Mouse (Mus musculus) spleen, postnatal 14 days (tissue): ENCODE measurements around the gene Gm867.
A peak's percentile ranks its signal among the peaks of the same experiment; 100 is the strongest.

ENCODE experiments used
- DNase-seq, 2 experiments: peaks; one replicate each; pipeline ENCODE4 v3.0.0; 2021 to 2022; ENCODE audit warnings: low spot score in 2 of 2

Gm867 gene

DNA sequence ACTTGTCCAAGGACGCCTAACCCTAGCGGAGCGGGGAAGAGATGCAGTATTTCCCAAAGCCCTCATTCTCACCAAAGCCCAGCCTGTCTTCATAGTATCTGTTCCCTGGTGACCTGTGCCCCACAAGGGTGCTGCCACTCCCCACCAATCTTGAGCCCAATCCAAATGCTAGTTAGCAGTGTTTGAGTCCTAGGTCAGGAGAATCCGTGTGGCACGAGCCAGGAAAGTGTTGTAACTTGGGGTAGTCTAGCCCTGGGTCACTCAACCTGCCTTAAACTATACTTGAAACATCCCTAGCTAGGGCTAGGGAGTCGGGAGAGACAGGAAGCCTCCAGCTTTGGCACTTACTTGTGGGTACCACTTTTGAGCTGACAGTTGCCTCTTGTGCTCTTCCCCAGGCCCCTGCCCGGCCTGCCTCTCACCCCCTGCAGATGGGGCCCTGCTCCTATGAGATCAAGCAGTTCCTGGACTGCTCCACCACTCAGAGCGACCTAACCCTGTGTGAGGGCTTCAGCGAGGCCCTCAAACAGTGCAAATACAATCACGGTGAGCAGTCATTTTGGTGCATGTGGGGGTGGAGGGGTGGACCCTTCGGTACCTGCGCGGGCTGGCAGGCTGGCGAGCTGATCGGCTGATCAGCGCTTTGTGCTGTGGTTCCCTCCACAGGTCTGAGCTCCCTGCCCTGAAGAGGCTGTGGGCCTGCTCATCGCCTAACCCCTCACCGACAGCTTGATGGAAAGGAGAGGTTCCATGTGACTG, 3.4 kb downstream of the Gm867 start:
- peak in 1 of 2 experiments; percentile 17 for DNase-seq

DNA sequence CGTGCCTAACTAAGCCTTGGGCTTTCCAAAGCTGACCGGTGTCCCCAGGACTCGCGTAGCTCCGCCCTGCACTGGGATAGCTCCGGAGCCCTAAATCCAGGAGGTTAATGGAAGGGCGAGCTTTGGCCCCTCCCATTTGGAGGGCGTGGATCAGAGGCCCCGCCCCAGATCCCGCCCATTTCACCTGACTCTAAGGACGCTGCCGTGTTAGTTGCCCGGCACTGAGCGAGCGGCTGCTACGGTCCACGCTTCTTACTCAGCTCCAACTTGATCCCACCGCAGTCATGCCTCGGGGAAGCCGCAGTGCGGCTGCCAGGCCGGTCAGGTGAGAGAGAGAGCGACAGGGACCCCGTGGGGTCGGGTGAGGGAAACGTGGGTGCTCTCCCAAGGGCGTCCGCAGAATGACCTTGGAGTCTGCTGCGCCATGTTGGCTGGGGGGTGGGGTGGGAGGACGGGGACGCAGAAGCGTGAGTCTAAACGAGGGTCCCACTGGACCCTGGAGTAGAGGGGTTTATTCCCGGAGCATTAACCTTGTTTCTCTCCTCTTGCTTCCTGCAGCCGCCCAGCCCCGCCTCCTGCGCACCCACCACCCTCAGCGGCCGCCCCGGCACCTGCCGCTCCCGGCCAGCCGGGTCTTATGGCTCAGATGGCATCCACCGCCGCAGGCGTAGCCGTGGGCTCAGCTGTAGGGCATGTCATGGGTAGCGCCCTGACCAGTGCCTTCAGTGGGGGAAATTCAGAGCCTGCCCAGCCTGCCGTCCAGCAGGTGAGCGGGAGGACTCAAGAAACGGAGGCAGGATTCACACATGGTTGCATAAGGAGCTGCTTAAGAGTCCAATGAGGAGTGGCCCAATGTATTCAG, 4.6 kb downstream of the Gm867 start, which contains the start of gene Mmp11:
TSS of gene Mmp11 (minus strand) at position 817 of the 862 bp plus-strand sequence.
- peak; percentile 53 to 54 for DNase-seq

DNA sequence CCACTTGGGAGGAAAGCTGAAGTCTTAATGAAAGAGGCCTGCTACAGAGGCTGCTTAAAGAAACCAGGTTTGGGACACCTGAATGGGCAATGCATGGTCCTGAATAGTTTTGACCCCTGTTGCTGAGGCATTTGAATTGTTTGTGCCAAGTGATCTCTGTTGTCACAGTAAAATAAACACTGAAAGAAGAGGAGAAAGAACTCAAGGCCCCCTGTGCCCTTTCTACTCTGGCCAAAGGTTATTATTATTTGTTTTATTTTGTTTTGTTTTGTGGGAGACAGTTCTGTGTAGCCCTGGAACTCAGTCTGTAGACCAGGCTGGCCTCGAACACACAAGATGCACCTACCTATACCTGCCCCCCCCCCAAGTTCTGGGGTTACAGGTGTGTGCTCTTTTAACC, 5.5 kb downstream of the Gm867 start:
- no peak for DNase-seq

DNA sequence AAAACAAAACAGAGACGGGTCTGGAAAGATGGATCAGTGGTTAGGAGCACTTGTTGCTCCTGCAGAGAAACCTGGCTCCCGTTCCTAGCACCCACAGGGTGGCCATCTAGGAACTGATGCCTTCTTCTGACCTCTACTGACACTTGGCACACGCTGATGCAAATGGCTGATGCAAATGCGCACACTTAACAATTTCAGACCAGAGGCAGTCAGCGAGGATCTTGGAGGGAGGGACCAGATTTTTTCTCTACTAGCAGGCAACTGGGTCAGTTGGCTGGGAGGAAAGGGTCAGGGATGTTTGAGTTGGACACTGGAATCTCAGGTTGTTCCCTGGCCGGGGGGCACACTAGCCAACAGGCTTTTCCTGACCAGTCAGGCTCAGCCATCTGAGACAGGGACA, 7.6 kb downstream of the Gm867 start, which contains the start of gene Chchd10:
TSS of gene Chchd10 (plus strand) at position 240 of the 400 bp plus-strand sequence.
- no peak for DNase-seq

DNA sequence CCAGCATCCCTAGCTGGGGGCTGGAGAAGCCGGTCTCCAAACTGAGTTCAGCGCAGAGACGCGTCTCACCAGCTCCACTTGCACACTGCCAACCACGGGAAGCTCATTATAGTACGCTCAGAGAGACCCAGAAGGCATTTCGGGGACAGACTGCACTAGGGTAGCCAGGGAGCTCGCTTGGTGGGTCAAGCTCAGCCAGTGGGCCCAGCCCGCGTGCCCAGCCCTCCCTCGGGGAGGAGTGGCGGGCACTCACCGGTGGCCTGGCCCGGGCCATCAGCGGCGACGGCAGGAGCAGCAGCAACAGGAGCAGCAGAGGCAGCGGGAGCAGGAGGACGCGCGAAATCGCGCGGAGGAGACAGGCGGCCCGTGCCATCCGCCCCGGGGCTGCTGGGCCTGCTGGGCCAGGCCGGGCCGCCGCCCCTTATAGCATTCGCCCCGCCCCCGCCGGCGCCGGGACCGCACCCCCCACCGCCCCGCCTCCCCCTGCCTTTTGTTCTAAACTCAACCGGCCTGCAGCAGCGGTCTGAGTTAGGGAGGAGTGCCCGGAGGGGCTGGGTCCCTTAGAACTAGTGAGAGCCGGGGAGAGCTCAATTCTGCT, 8.3 kb downstream of the Gm867 start:
- DNase-seq = peak in 1 of 2 experiments; percentile 31

DNA sequence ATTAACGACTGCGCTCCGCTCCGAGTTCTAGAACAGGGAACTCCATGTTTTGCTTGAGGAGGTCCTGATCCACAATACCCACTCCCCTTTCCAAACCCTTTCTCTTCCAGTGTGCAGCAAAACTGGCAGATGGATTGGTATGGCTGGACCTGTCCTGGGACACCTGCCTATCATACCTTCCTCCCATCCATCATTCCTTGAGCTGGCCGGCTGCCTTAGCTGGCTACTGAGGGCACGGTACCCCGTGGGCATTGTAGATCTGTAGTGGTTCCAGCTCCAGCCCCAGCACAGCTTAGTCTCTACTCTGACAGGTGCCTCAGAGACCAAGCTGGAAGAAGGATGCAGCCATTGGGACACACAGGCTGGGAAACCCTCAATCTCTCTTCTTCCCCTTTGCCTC, 9.2 kb downstream of the Gm867 start:
- DNase-seq = no peak

DNA sequence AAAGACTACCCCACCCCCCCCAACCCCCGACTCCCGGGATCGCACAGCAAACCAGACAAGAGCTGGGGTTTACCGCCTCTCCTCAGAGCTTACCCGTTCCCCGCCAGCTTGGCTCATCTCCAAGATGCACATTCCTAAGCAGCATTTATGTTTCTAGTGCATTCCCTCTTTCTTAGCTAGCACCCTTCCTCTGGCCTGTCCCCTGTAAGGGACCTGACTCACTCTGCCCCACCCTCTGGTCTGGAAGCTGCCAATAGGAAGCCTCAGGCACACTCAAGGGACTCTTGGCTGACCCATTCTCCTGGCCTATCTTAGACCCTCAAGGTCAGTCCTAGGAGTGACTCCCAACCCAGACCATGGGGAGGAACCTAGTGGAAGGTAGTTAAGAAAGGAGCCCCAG, 10.2 kb downstream of the Gm867 start:
- DNase-seq = no peak

DNA sequence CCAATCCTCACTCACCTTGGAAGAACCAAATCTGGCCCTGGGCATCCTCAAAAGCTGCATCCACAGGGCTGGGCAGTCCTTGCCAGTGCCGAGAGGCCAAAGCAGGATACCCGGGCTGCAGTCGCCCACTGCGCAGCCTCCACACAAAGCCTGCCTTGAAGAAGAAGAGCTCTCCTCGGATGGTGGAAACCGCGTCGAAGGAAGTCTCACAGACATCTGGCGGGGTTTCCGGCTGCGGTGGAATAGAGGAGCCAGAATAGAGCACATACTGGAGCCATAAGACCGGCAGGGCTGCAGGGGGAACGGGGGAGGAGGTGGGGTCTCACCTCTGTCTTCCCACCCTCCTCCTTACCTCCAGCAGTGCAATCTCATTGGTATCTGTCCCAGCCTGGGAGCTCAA, 14.1 kb downstream of the Gm867 start:
- no peak for DNase-seq

DNA sequence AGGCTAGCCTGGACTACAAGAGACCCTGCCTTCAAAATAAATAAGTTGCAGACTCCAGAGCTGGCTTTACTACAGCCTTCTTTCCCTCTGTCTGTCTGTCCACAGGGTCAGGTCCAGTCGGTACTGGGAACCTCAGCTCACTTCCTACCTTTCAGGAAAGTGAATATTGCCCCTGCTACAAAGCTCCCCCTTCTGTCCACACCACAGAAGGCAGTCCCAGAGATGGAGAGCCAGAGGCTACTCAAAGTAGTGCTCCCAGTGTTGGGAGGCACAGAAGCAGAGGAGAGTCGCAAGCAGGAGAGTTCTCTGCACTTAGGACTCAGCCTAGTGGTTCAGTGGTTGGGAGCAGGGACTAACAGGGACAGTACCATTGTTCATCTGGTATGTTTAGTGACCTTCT, 16.1 kb downstream of the Gm867 start:
- DNase-seq = no peak

DNA sequence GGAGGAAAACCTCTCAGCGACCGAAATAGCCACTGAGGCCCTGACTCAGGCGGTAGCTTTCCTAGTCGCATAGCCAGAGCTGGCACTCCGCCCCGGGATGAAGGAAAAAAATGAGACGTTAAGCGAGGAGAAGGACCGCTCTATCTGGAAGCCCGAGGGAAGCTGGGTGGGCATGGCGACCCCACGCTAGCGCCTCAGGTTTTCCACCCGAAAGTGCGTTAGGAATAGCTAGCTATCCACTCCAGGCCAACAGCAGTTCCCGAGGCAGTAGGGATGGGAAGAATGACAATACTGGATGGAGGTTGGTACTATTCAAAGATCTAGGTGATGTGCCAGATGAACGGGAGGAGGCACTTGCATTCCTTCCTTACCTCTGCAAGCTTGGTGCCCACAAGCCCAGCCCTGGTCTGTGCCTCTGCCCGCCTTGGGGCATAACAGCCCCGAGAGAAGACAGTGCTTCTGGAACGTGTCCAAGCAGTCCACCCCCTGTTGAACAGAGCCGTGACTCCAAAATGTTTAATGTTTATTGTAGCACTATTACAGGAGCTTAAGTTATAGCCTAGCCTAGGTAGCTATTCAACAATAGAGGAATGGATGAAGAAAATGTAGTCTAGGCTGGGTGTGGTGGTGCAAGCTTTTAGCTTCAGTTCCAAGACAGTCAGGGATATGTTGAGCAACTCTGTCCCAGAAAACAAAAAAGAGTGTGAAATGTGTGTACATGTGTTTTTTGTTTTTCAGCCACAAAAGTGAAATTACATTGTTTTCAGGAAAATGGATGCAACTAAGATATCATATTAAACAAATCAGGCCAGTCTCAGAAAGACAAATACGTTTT, 18.5 kb downstream of the Gm867 start:
- no peak for DNase-seq

DNA sequence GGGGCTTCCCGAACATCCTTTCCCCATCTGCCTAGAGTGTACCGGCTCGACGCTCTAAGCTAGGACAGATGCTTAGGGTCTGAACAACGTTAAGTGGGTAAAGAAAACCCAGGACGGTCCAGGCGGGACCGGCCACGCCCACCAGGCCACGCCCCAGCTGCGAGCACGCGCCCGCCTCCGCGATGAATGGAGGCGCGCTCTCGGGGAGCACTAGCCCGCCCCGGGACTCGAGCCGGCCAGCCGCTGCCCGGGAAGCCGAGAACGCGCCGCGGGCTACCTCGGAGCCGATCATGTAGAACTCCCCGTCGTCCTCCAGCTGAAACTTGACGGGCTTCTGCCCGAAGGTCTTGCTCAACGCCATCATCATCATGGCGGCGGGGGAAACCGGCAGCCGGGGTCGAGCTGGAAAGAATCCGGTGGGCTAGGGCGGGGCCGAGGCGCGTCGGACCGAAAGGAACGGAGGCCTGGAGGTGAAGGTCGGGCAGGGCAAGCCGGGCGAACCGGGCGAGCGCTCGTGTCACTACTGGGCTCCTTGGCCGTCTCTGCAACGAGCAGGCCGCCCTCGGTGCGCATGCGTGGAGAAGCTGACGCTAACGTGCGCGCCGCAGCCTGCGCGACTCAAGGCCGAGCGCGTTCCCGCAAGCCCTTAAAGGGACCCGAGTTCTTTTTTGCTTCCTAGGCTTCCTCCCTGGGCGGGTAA, 19.3 kb downstream of the Gm867 start, which contains the start of gene Smarcb1:
TSS of gene Smarcb1 (minus strand) at position 592 of the 700 bp plus-strand sequence.
- DNase-seq = peak; percentile 88 to 94

DNA sequence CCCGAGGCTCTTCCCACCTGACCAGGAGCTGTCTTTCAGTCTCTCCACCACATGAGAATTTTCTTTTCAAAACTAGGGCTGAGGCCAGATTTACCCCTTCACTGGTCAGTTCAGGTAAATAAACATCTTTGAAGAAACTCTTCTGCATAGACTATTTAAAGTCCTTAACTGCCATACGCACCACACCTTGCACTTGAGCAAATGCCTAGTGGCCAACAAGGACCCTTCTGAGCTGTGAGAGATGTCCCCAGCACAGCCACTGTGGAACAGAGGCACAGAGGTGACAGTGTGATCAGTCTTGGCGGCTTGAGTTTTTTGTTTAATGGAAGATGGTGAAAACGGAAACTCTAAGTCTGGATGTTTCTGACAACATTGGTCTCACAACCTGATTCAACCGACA, 21.4 kb downstream of the Gm867 start:
- no peak for DNase-seq

DNA sequence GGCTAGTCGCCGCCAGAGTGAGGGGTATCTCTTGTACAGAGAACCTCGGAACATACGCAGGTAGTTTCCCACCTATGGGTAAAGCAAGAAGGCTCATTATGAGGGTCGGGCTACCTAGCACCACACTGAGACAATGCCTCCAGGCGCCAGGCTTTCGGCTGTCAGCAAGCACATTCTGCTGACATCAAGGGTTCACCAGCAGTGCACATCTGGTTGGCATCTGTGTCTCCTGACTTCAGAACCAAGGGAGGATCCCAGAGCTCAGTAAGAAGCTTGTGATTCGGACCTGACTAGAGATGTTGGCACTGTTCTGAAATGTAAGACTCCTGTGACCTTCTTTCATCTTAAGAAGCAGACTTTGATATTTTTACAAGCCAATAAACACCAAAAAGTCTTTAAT, 23.6 kb downstream of the Gm867 start:
- DNase-seq = no peak

DNA sequence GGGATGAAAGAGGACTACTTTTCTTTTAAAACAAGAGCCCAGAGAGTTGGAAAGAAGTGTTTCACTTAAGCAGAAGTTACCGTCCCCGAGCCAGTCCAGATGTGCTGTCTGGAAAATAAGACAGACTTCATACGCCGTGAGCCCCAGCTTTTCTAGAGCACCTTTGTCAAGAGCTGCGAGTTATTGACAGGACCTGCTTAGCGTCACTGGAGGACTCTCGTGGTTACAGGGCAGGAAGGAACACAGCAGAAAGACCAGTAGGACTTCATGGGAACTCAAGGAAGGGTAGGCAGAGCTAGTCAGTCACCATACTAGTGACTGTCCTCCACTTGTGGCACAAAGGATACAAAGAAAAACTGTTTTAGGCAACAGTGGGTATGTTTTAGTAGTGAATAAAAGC, 24.9 kb downstream of the Gm867 start:
- no peak for DNase-seq

DNA sequence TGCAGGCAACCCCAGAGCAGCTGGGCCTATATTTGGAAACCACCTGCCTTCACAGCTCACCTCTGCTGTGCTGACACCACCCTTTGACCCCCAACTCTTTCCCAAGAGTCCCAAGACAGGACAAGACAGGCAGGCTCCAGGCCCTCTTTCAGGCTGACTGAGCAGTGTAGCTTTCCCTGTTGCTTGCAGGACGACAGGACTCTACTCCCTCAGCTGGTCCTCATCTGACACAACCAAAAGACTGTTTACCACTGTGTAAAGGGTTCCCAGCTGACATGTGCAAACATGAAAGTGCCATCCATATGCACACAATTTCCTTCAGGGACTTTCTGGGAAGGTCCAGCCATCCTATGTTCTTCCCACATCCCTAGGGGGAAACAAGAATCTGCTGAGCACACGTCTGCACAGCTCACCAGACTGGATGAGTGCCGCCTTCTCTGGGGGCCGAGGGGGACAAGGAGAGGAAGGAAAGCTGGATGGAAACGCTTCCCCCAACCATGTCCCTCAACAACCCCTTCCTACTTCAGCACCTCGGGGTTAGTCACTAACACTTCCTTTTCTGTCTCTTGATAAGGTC, 27.4 kb downstream of the Gm867 start:
- DNase-seq = no peak

DNA sequence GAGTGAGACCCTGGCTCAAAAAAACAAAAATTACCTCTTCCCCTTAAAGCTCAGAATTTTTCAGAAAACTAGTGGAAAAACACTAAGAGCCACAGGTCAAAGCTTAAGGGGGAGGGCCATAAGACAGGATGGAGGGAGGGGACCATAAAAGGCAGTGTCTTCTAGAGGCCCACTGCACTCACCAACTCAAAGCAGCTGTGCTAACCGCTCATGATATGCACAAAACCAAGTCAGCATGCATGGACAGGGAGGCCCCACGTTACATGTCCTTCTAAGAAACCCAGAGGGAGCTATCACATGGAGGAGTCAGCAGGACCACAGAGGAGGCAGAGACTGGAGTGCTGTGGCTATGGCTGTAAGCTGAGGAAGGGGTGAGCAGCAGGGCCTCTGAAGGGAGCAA, 29.8 kb downstream of the Gm867 start:
- no peak for DNase-seq

DNA sequence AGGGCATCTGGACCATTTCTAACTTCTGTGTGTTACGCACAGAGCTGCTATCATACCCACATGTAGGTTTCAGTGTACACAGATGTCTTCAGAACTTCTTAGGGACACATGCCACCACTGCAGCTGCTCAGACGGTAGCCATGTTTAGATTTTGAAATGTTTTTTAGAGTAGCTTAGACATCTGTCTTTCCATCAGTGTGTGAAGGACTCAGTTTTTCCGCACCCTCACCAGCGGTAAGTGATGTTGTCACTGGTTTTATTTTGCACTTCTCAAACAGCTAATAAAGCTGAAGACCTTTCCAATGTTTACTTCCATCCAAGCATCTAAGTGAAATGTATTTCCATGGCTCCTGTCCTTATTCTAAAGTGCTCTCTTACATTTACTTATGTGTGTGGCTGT, 33.6 kb downstream of the Gm867 start:
- no peak for DNase-seq

DNA sequence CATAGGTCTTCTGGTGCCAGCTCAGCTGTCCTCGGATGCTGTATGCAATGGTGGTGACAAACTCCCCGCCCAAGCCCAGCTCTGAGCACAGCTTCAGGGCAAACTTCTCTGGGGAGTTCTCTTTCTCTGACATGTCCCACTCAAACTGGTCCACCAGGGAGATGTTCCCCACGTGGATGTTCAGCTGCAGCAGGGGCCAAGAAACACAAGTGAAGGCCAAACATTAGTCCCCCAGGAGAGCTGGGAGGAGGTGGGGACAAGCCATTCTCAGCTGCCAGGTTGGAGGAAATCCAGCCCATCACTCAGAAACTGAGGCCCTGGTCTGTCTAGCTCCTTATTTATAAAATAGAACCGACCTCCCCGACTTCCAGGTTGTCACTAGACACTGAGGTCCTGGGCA, 36.1 kb downstream of the Gm867 start:
- DNase-seq = no peak

DNA sequence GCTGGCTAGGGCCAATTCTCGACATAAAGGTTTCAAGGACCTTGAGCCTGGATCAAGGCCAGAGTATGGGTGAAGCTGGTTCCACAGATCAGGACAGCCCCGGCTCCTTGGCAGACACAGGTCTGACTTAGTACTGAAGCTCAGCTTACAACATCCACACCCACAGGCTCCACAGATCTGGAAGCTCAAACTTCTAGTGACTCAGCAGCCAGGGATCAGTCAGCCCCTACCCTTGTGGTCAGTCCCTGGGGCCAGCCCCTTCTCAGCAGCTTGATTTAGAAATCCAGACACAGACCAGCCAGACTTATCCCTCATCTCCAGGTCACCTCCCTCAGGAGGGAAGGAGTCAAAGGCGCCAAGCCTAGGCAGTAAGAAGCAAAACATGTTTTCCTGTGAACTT, 41.6 kb downstream of the Gm867 start:
- DNase-seq = no peak

DNA sequence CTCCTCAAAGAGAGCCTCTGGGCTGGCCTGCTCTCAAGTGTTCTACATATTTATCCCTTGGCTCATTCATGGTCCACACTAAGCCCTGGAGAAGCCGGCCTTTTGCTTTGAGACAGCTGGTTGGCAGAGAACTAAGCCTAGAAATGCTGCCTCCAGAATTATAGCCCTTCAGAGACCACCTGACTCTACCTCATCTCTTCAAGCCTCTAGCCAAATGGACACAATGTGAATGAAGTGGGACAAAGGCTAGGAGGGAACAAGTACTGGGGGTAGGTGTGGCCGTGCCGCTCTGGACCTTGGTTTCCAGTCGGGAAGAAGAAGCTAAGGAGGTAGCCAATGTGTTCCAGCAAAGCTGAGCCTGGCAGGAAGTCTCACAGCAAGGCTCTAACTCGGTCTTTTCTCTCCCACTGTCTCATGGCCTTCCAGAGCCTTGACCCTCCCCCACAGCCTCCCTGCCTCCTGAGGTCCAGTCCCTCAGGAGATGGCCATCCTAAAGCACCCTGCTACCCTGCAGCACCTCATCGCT, 42.4 kb downstream of the Gm867 start:
- DNase-seq = no peak
